Mouse (Mus musculus) megakaryocyte progenitor cell, adult 5-6 weeks (primary cell): Measurements from ENCODE around the gene Arl15. TPM values are rescaled to one million over a fixed set of nuclear protein-coding genes. Genes with fewer than 3 reads are reported as not detected.

Experiments
- ATAC-seq: replicated peaks from 2 replicates; pipeline ENCODE4 v1.8.0; 2016; ENCODE audit warnings: mild to moderate bottlenecking, moderate TSS enrichment, inconsistent platforms; ENCODE audit not compliant: poor library complexity
- total RNA-seq, 2 experiments: library from RNA; stranded (forward) in 1 of 2; stranded (reverse) in 1 of 2; fragments of 157-497, 149-512 nt in 1 of 2; fragments of 200-1000 nt in 1 of 2; gene quantifications; 2 replicates each; pipeline versions ENCODE4 v1.2.3 to v1.2.4; 2015 to 2017

Arl15 gene
- total RNA-seq, 2 experiments from 2014 or later: 14.9 to 17.5 TPM

GRCm38 (mm10) chr13:114087696-114088465, 293.6 kb downstream of the Arl15 start:
- ATAC-seq: no peak

GRCm38 (mm10) chr13:114090786-114091185, 296.5 kb downstream of the Arl15 start:
- ATAC-seq: no peak

GRCm38 (mm10) chr13:114091231-114091630, 296.9 kb downstream of the Arl15 start:
- no peak for ATAC-seq

- no peak for ATAC-seq
Observed at GRCm38 (mm10) chr13:114094151-114094875, 300.0 kb downstream of the Arl15 start.

DNA sequence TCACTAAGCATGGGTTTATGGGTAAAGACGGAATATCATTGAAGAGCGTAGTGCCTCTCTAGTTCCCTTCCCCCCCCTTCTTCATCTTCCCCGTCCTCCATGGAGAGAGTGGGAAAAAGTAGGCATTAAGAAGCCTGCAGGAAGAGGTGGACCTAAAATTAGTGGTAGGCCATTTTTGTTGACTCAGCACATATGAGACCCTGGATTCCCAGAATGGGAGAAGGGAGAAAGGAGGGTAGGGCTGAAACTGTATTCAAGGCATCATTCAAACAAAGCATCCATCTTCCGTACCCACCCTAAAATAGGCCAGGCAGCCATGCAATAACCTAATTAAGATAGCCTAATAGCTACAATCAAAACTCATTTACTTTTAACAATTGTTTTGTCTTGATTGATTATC, 301.1 kb downstream of the Arl15 start:
- no peak for ATAC-seq

- ATAC-seq: no peak
Observed at GRCm38 (mm10) chr13:114096386-114096785, 302.1 kb downstream of the Arl15 start.

DNA sequence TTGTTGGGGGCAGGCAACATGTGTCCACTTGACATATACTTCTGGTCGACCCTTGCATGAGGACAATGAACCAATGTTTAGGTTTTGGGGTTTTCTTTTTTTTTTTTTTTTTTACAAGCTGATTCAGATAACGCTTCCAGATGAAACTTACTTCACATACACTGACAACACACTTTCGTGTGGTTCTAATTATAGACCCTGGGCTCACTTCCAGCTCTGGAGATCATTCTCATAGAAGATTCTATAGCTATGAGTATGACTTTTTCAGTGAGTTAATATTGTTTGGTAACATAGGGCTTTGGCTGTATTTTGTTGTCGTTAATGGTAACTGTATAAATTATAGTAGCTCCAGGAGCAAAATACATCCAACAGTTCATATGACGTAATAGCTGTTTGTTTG, 306.9 kb downstream of the Arl15 start:
- no peak for ATAC-seq

DNA sequence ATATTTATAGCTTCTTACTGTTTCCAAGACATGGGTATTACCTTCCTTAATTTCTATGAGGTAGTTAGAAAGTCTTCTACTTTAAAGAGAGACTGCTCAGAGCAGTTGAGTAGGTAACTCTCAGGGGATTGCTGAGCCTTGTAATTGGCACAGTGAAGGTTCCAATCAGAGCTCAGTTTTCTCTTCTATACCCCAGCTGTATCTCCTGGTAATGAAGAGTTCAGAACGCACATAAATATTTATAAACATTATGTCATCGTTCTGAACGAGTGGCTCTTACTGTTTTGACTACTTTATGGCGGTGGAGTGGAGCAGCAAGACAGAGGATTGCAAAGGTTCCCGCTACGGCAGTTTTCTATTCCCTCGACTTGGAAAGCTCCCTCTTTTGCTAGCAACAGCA, 311.8 kb downstream of the Arl15 start:
- ATAC-seq: no peak

GRCm38 (mm10) chr13:114107499-114107898, 313.2 kb downstream of the Arl15 start:
- no peak for ATAC-seq

DNA sequence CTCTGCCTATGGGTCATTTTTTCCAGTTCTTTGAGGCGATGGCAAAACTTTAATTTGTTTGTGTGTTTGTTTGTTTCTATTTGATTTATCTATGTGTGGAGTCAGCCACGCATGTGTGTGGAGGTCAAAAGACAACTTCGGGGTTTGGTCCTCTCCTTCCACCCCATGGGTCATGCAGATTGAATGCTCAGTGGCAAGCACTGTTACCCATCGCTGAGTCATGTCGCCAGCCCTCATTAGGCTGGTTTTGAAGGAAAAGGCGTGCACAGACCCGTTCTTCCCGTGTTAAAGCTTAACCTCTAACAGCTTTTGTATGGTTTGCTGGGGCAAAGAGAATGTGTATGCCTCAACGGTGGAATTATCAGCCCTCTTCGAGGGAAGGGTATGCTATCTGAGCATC, 315.1 kb downstream of the Arl15 start:
- ATAC-seq: no peak

DNA sequence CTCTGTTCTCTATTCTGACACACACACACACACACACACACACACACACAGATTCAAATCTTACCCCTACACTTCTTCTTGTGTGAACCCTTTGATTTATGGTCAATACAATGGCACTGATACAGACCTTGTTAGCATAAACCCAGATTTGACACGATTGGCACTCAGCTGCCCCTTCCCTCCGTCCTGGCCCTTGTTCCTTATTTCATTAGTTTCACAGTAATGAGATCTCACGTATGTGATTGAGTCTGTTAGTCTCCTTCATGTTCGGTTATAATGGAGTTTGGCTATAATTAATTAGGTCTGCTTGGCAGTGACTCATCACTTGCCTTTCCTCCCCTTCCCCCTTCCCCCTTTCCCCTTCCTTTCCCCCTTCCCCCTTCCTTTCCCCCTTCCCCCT, 315.5 kb downstream of the Arl15 start:
- no peak for ATAC-seq

DNA sequence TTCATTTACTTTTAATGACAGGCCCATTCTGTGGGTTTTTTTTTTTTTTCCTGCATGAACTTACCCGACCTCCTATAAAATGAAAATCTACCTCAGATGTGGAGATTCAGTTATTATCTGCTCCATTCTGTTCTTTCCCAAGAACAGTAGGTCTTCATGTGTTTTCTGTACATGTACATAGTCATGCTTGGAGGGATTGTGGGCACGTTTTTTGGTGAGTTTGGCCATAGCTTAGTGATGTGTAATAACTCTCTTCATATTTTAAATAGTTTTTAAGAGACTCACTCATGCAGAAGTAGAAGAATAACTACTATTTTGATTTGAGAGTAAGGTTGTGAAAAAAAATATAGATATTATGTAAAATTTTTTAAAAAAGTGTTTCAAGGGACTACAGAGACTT, 319.2 kb downstream of the Arl15 start:
- ATAC-seq: no peak

- ATAC-seq: no peak
Observed at GRCm38 (mm10) chr13:114114586-114114985, 320.3 kb downstream of the Arl15 start.

- no peak for ATAC-seq
Observed at GRCm38 (mm10) chr13:114115106-114115505, 320.8 kb downstream of the Arl15 start.

GRCm38 (mm10) chr13:114118104-114118830, 324.0 kb downstream of the Arl15 start:
- no peak for ATAC-seq

- ATAC-seq: no peak
Observed at GRCm38 (mm10) chr13:114119816-114120215, 325.5 kb downstream of the Arl15 start.

DNA sequence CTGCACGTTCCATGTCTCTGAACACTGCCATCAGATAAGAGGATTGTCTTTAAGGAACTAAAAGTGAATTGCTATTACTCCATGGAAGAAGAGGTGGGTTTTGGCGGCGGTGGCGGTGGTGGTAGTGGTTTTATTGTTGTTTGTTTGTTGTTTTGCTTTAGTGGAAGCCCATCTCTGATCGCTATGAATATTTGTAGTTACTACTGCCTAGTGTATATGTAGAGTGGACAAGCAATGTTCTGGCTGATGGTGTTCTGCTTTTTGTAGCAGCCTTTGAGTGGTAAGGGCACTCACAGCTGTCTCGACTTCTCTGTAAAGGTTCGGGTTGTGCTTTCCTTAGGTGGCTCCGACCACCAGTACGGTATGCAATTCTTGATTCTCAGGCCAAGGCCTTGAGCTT, 327.3 kb downstream of the Arl15 start:
- ATAC-seq: no peak

- no peak for ATAC-seq
Observed at GRCm38 (mm10) chr13:114123391-114123790, 329.1 kb downstream of the Arl15 start.

GRCm38 (mm10) chr13:114124385-114124784, 330.1 kb downstream of the Arl15 start:
- ATAC-seq: no peak

GRCm38 (mm10) chr13:114124991-114125390, 330.7 kb downstream of the Arl15 start:
- no peak for ATAC-seq

- ATAC-seq: no peak
Observed at GRCm38 (mm10) chr13:114128366-114128765, 334.1 kb downstream of the Arl15 start.

- ATAC-seq: no peak
Observed at GRCm38 (mm10) chr13:114129986-114130385, 335.7 kb downstream of the Arl15 start.
